Mouse (Mus musculus): ENCODE measurements at regions not wholly inside any gene's neighbourhood (a gene's known extent, or its start where the extent isn't known, plus 50 kb on each side); places are given as distances from the start of the nearest gene placed in this dataset.
"Not testable (repeated sequence)": the region's sequence is repeated elsewhere in the genome, so short reads cannot be mapped to it uniquely, and the experiment has no call there.

DNA sequence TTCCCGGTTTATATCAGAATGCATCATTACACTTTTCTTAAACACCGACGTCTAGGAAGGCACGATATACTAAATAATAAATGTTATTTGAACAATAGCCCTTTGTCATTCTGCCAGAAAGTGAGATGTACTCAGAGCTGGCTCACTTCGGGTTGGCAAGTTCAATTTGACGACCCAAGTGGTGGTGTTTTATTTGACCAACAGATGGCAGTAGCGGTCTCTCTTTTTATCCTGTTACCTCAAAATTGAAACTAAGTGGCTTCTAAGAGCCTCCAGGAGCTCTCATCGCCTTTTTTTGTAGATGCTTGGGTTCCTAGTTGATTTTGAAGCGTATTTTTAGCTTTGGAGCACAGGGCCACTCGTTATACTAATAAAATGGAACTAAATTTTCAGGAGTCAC lies 66.7 kb upstream of the Chmp2b start:
- DNase-seq (ENCODE audit: low read depth, low spot score) = peak; percentile 77

DNA sequence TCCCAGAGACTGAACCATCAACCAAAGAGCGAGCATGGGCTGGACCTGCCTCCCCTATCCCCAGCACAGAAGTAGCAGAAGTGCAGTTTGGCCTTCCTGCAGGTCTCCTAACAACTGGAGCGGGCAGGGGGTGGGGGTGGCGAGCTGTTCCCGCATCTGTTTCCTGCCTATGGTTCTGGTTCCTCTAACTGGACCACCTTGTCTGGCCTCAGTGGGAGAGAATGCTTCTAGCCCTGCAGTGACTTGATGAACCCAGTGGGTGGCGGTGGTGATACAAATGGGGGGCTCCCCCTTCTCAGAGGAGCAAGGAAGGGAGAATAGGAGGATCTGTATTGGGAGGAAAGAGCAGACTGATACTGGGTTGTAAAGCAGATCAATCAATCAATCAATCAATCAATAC lies 69.2 kb upstream of the Chmp2b start:
- DNase-seq (ENCODE audit: low read depth, low spot score) = peak; percentile 53

DNA sequence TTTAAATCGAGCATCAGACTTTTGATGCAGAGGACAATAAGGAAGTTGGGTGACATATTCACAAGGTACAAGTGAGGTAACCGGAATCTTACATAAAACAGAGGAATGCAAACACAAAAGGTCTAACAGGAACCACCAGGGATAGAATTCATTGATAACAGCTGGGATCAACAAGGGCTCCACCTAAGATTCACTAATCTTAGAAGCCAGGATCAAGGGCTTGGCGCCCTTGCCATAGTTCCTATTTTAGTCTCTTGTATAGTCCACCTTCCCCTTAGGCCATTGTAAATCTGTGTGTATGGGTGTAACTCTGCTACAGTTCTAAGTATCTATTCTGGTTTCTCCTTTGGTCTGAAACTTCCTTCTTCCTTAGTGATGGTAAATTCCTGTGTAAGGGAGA lies 84.2 kb upstream of the Chmp2b start:
- not testable (repeated sequence) for DNase-seq (ENCODE audit: low read depth, low spot score)

DNA sequence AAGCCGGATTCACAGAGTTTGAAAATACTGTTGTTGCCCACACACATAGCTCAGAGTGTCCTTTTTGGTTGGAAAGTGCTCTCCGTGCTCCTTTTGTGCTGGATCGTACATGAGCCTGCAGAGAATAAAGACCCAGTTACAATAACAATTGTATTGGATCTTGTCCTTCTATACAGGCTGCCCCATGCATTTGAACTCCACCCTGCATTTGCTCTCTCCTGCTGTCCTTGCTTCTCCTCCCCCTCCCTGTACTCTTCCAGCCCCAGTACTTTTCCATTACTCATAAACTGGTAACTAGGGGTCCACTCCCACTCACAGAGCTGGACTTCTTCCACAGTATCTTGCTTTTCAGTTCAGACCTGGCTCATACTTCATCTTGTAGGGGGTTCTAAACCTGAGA lies 86.5 kb upstream of the Chmp2b start:
- DNase-seq (ENCODE audit: low read depth, low spot score) = peak; percentile 84

DNA sequence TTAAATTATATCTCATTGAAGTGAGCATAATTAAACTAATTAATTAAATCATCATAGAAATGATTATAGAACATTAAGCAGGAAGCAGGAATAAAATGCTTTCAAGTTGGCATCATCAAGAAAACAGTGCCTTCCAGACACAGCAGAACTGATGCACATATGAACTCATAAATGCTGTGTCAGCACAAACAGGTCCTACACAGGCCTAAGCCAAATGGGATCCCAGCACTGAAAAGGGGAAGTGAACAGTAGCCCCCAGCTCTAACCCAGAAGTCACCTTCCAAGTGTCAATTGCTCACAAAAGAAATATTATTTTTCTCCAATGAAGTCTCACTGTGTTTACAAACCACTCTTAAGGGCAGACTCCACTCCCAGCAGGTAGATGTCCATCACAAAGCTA lies 93.0 kb upstream of the Chmp2b start:
- no peak for DNase-seq (ENCODE audit: low read depth, low spot score)

DNA sequence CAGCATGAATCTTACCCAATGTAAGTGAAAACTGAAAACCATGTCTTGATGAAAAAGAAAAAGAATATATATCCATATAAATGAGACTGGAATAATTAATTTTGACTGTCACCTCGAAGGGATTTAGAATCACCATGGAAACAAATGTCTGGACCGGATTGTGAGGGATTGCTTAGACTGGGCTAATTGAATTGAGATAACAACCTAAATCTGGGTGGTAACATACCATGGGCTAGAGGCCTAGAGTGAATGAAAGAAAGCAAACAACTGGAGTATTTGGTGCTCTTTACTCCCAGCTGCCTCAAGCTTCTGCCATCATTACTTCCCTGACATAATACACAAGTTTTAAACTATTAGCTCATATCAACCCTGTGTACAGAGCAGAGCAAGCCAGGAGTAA lies 95.3 kb upstream of the Chmp2b start:
- no peak for DNase-seq (ENCODE audit: low read depth, low spot score)

DNA sequence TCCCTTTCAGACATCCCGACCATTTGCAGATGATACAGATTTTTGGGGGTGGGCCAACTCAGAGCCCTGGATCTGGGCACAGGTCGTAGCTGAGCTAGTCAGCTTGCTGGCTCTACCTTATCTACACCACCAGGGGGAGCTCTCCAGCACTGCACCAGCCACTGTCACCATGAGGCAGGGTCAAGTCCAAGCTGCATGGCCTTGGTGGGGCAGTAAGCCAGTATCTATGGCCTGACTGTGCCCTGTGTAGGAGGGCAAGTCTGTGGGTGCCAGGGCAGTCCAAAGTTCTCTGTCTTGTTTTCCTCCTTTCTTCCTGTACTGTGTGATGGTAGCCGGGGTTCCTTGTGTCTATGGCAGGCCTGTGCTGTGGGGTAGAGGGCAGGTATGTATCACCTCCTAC lies 102.3 kb upstream of the Chmp2b start:
- peak; percentile 61 for DNase-seq (ENCODE audit: low read depth, low spot score)

DNA sequence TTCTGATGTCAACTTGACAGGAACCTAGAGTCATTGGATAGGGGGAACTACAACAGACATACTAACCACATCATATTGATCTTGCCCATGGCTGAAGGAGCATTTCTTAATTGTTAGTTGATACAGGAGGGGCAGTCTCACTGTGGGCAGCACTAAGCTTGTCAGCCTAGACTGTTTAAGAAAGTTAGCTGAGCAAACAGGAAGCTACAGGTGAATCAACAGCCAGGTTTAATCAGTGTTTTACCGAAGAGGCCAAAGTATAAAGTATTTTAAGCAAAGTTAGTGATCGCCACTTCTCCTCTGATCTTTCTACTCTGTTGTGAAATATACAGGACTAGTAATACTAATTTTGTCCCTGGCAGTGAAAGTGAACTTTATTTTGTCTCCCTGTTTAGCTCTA lies 109.6 kb upstream of the Chmp2b start:
- DNase-seq (ENCODE audit: low read depth, low spot score) = no peak

DNA sequence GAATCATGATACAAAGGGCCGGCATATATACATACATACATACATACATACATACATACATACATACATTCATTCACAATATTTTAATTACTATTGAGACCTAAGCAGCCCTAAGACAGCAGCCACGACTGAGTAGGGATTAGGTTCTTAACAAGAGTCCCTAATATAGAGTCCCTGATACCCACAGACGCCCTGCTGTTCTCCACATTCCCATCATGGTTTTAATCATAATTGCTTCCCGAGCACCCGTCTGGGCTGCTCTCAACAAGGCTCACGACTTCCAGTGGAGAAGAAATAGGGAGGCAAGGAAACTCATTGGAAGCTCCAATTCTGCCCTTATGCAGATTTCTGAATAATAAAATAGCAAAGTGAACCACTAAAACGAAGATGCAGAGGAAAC lies 120.6 kb upstream of the Chmp2b start:
- DNase-seq (ENCODE audit: low read depth, low spot score) = no peak

DNA sequence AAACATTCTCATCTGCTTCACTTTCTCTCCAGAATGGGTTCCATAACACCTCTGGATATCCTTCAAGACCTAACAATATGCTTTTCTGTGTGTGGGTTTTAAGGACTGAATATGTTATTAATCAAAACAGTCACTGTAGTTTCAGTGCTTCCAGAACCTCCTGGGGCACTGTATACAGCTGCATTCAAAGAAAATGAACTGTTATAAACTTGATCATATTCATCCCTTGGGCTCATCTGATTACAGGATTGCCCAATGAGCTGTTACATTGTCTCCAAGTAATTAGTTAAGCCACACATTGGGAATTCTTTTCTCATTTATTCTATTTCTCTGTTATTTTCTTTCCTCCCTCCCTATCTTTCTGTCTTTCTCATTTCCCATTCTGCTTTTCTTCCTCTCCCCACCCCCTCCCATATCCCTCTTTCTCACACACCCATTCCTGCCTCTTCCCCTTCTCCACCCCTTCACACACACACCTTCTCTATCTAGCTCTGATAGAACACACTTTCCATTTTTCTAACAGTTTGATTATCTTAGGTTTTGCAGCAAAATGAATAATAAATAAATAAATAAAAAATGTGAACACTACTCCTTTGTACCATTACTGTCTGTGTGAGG lies 121.3 kb upstream of the Chmp2b start:
- no peak for DNase-seq (ENCODE audit: low read depth, low spot score)

DNA sequence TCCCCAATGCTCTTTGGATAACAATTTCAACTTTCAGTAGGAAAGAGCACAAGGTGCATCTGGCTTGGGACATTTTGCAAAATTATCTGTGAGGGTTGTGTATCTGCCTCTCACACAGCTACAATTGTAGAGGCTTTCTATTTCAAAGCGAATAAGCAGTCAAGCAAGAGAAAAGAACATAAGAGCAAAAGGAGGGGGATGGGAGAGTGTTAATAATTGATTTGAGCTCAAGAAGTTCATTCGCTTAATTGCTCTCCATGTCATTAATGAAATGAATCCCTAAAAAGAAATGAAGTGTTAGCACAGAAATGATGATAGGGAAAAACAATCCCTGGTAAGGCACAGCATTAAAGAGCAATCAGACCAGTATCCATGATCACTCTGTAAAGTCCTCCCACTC lies 121.4 kb upstream of the Vgll3 start:
- no peak for DNase-seq (ENCODE audit: low read depth, low spot score)

DNA sequence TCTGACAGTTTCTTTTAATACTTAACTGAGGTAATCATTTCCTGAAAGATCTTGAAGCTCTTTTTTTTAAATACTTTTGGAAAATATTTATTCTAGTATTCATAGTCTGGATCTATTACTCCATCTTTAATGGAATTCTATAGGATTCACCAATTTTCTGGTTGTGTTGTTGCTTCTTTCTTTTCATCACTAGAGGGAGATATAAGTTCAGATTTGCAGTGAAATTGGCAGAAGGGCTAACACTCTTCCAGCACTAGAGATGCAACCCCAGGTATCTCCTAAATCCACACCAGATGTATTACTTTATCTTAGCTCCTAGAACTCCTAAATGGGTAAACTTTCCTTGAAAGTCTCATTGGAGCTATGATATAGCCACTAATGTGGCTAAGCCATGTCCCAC lies 99.4 kb upstream of the Vgll3 start:
- DNase-seq (ENCODE audit: low read depth, low spot score) = peak; percentile 6

DNA sequence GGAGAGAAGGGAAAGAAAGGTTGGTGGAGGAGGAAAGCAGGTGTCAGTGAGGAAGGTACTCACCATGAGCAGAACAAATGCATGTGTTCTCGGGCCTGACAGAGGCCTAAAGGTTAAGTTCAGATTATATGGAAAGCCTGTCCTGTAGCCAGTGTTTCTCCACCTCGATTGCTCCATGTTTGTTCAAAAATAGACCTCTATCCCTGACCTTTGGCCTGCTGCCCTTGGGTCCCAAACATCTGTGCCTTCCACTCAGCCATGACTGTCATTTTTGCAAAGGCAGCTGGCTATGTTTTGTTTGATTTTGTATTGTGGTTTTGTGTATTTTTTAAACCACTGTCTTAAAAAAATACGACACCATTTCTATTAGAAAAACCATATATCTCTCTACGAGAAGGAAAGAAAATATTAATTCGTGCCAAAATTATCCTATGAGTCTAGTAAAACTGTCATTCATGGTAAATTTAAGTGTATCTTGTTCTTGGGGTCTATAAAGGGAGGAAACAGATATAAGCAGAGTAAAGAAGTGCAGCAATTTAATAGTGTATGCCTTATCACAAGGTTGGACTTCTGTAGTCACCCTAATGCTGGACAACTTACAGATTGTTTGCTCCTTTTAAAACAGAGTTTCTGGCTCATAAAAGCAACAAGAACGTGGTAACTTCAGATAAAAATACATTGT lies 96.1 kb upstream of the Vgll3 start:
- no peak for DNase-seq (ENCODE audit: low read depth, low spot score)

DNA sequence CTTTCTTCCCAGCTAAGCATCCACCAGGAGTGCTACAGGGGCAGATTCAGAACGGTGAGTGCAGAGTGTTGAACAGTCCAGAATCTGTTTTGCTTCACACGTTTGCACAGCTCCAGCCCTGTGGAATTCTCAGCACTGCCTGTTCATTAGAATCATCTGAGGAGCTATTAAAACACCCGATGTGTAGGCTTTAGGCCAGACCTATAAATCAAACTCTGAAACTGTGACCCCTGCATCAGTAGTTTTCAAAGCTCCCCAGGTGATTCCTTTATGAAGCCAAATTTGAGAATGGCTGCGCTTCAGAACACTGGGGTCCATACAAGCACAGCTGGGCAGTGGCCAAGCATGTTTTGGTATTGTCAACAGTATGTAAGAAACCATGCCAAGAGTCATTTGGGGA lies 94.1 kb upstream of the Vgll3 start:
- DNase-seq (ENCODE audit: low read depth, low spot score) = no peak

DNA sequence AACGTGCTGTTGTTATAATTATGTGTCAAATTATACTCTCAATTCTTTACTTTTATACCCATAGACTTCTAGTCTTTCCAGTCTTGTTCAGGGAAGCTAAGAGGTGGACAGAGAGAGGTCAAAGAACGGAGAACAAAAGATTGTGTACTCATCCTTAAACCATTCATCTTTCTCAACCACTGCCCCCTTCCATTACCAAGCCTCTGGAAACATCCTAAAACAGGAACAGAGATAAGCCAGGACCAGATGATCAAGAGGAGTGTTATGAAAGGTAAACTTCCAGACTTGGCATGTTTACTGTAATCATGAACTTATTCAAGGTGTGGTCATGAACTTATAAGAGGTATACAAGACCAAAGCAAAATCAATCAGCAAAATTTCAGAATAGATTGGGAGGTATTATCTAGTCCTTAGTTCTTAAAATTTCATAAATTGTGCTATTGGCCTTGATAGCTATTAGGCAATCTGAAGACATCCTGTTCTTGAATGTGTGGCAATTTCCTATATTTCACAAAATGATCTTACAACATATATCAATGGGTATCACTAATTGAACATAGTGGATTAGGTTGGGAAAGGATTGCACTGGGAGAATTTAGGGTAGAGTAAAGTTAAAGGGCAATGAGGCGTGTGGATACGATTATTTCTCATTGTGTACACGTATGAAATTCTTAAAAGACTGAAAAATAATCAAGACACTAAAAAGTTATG lies 89.3 kb upstream of the Vgll3 start:
- DNase-seq (ENCODE audit: low read depth, low spot score) = no peak

DNA sequence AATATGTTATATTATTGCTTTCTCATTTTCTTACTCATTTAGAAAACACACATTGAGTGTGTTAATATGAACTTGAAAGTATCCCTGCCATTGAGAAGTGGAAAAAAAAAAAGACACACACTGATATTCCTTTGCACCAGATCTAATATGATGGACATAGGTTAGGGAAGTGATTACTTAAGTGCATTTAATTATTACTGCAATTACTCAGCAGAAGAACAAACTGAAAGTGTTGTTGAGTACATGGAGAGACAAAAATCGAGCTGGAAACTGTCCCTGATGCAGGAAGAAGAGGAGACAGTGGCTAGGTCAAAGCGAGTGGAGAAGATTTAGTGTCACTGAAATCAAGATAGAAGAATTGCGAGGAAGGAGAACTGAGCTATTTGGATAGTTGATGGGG lies 88.8 kb upstream of the Vgll3 start:
- DNase-seq (ENCODE audit: low read depth, low spot score) = no peak

DNA sequence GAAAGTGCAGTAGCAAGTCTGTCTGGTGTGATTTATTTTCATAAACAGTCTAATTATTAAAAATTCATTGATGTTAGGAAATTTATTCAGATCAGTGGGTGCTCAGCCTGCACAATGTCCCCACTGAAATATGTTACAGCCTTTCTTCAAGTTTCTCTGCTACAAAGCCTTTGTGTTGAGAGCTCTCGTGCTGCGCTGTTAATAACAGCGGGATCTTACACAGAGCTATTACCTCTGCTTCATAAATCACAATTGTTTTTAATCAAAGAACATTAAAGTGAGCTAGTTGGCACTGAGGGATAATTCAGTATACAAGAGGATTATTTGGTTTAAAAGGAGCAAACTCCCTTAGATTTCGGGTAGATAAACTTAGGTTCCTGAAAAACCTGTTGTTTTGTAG lies 85.7 kb upstream of the Vgll3 start:
- no peak for DNase-seq (ENCODE audit: low read depth, low spot score)

DNA sequence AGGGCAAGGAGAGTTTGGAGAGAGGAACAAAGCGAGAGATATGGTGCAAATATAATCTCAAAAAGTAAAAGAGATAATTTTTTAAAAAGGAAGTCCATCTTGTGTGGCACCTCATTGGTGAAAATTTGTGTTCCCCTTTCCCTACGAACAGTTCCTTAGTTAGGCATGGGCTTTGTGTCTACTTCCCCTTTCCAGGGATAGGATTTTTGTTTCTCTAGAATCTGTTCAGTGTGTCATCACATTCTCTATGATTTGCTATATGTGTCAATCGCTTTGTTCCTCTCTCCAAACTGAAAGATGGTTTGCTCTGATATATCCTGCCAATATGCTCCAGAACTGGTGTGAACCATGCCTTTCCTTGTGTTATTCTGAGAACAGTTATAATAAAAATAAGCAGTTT lies 75.4 kb upstream of the Vgll3 start:
- DNase-seq (ENCODE audit: low read depth, low spot score) = no peak

DNA sequence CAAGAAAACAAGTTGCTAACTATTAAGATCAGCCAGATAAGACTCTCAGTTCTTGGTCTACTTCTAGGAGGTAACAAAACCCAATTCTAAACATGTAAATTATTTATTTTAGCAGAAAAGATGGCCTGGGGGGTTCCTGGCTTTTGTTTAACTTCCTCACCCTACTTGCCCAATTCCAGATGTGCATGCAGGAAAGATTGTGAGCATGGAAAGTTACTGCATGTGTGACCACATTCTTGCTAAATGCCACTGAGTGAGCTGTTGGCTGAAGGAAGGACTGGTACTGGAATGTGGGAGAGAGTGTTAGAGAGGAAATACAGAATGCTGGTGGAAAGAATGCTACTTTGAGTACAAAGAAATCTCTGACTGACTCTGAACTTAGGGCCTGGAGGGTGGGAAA lies 72.1 kb upstream of the Vgll3 start:
- DNase-seq (ENCODE audit: low read depth, low spot score) = no peak

DNA sequence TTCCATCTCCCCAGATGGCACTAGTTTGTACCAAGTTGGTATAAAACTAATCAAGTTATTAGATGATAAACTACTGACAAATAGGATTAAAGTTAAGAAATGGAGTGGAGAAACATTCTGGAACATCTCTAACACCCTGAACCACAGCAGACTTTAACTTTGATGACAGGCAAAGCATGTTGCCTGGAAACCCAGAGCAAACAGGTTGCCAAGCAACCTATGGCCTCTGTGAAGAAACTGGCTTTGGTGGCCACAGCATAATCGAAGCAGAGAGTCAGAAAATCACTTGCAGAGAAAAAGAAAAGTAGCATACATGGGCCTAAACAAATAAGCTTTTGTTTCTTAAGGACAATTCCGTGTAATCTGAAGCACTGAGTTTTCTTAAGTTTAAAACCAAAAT lies 59.4 kb upstream of the Vgll3 start:
- DNase-seq (ENCODE audit: low read depth, low spot score) = no peak
